ENCODE assay signal across 26 mouse cellular contexts in genomic region chr2:106522961-106523360, GRCm38 (mm10).
DNase-seq lines count a peak whose midpoint lies in the region; ATAC-seq and TF ChIP-seq lines count a peak whose summit lies in the region.
"Had no signal": no experiment of that assay in that cellular context is flagged by ENCODE, and none has a peak within 500 bp of the region (broad histone marks: within the 10 kb centered on the region; RNA-seq: fewer than 3 reads in every experiment).

No protein-coding gene starts in this region.

- no peak overlapping the region for H3K9ac ChIP-seq in liver, postnatal 0 days (replicated peaks)
- H3K9ac ChIP-seq: embryonic facial prominence, embryonic 13.5 days; forebrain, embryonic 12.5 days; forebrain, embryonic 15.5 days; heart, embryonic 13.5 days; hindbrain, embryonic 12.5 days; hindbrain, embryonic 15.5 days had no signal

- no peak for TF ChIP-seq EP300 in liver, postnatal 0 days (IDR thresholded peaks at IDR 0.05; ENCODE audit: low read depth)

- WGBS in liver, postnatal 0 days (ENCODE audit: insufficient replicate concordance) = 83% methylated on average over 3 of the region's 3 CpGs

- H3K4me3 ChIP-seq in liver, postnatal 0 days (ENCODE audit: low read depth, low read length) = no peak overlapping the region
- H3K4me3 ChIP-seq: embryonic facial prominence, embryonic 10.5 days; embryonic facial prominence, embryonic 13.5 days; erythroblast, embryonic 14.5 days; forebrain, embryonic 12.5 days; forebrain, embryonic 15.5 days; heart, adult 2 months; heart, embryonic 10.5 days; heart, embryonic 13.5 days; hindbrain, embryonic 12.5 days; hindbrain, embryonic 15.5 days had no signal

- no peak for TF ChIP-seq CTCF in liver, postnatal 0 days (IDR thresholded peaks at IDR 0.05; ENCODE audit: low read depth)

- H3K36me3 ChIP-seq in liver, postnatal 0 days (replicated peaks; ENCODE audit: insufficient read depth, low read length) = no peaks in the 10 kb centered on the region
- H3K36me3 ChIP-seq: embryonic facial prominence, embryonic 10.5 days; embryonic facial prominence, embryonic 13.5 days; forebrain, embryonic 12.5 days; forebrain, embryonic 15.5 days; heart, embryonic 10.5 days; heart, embryonic 13.5 days; hindbrain, embryonic 12.5 days; hindbrain, embryonic 15.5 days had no signal

- H3K4me1 ChIP-seq in liver, postnatal 0 days (ENCODE audit: insufficient read depth) = no peaks in the 10 kb centered on the region
- H3K4me1 ChIP-seq: forebrain, embryonic 15.5 days; heart, embryonic 13.5 days; hindbrain, embryonic 15.5 days had no signal

- peak; percentile 97 for ATAC-seq in frontal cortex, adult (ENCODE audit: low TSS enrichment)
- no peak for ATAC-seq in liver, postnatal 0 days
- ATAC-seq: forebrain, embryonic 15.5 days had no signal

- H3K4me2 ChIP-seq in liver, postnatal 0 days (ENCODE audit: low read depth, low read length) = no peak overlapping the region
- H3K4me2 ChIP-seq: embryonic facial prominence, embryonic 13.5 days; forebrain, embryonic 12.5 days; forebrain, embryonic 15.5 days; heart, embryonic 13.5 days; hindbrain, embryonic 12.5 days; hindbrain, embryonic 15.5 days had no signal

- intact Hi-C loops in heart, postnatal 14 days (cut with DNase I) = no loop called here

- H3K27me3 ChIP-seq in liver, postnatal 0 days (ENCODE audit: insufficient read depth, low read length) = no peaks in the 10 kb centered on the region
- H3K27me3 ChIP-seq: embryonic facial prominence, embryonic 13.5 days; forebrain, embryonic 12.5 days; forebrain, embryonic 15.5 days; heart, embryonic 13.5 days; hindbrain, embryonic 12.5 days; hindbrain, embryonic 15.5 days had no signal

- no peak for DNase-seq in frontal cortex, postnatal 14 days (ENCODE audit: low spot score in 2 of 2)
- DNase-seq in heart, adult 11 months = peak; percentile 51
- DNase-seq in heart, postnatal 14 days = no peak
- peak; percentile 8 for DNase-seq in right cerebral cortex, adult 18-20 months
- DNase-seq in right cerebral cortex, postnatal 36 days (ENCODE audit: low spot score in 2 of 2) = no peak
- peak; percentile 67 for DNase-seq in telencephalon, adult 2 months (ENCODE audit: low read depth, low spot score)
- no peak for DNase-seq in liver, postnatal 0 days
- DNase-seq: adrenal gland, postnatal 10 days; adrenal gland, postnatal 36 days; cerebellum, adult 11 months; cerebellum, adult 2 months; cerebellum, adult 9-11 months; cerebellum, postnatal 25 days; embryo, embryonic 11 days; gastrocnemius, postnatal 25 days; heart, adult 2 months had no signal

- no peak overlapping the region for H3K27ac ChIP-seq in liver, postnatal 0 days (ENCODE audit: low read depth)
- H3K27ac ChIP-seq: embryonic facial prominence, embryonic 10.5 days; embryonic facial prominence, embryonic 13.5 days; forebrain, embryonic 12.5 days; forebrain, embryonic 15.5 days; heart, adult 2 months; heart, embryonic 10.5 days; heart, embryonic 13.5 days; hindbrain, embryonic 12.5 days; hindbrain, embryonic 15.5 days had no signal

- H3K9me3 ChIP-seq in liver, postnatal 0 days (ENCODE audit: low read length) = no peaks in the 10 kb centered on the region
- H3K9me3 ChIP-seq: embryonic facial prominence, embryonic 10.5 days; forebrain, embryonic 12.5 days; forebrain, embryonic 15.5 days; heart, embryonic 10.5 days; heart, embryonic 13.5 days; hindbrain, embryonic 12.5 days; hindbrain, embryonic 15.5 days had no signal

Comparison
In these comparisons a context has a peak if more than half of its experiments do, and no peak if none do; other contexts are left out.
1. DNase-seq: peak in heart, adult 11 months (single experiment), right cerebral cortex, adult 18-20 months (single experiment) and telencephalon, adult 2 months (single experiment); none in frontal cortex, postnatal 14 days (0 of 2), heart, postnatal 14 days (0 of 2), right cerebral cortex, postnatal 36 days (0 of 2) and liver, postnatal 0 days (single experiment).